Mouse (Mus musculus): ENCODE measurements around the gene Npas3. TPM values are rescaled to one million over a fixed set of nuclear protein-coding genes. Genes with fewer than 3 reads are reported as not detected.

Npas3 gene
- total RNA-seq, 1 experiment from 2014 or later = not detected

DNA sequence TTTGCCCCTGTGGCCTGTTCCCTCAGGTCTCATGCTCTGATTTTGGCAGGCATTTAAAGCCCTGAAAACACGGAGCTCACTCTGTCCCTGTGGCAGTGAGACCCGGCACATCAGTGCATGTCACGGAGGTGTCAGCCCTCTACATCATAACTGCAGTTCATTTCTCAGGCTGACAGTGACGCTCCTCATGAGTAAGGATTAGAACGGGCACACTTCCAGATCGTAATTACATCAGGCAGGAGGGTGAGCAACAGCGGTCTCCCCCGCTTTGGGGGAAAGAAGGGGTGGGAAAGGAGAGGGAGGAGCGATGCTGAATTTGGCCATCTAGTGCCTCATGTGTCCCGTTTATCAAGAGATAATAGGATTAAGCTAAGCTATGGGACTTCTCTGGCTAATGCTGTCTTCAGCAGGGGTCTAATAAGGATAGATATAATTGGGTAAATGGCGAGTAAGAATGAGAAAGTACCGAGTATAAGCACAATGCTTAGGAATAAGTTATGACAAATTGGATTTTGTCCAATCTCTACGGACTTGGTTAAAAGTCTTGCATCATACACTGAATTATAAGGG is 505.0 kb downstream of the Npas3 start:
- ATAC-seq (replicated peaks; ENCODE audit: low read depth, poor library complexity, severe bottlenecking) = no peak

DNA sequence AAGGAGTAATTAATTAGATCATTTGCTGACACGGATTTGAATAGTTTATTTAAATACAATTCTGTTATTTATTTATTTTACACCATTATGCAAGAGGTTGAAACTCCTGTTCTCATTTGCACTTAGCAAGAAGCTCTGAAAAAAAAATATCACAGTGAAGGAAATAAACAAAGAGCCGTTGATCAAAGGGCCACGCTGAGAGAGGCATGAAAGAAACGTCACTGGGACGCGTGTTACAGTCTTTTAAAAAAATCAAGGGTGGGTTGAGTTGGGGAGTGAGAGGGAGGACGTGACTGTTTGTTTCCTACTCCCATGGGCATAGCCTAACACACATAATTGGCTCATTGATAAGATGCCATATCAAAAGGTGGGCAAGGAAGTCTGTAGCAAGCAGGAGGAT is 505.8 kb downstream of the Npas3 start:
- ATAC-seq (replicated peaks; ENCODE audit: low read depth, poor library complexity, severe bottlenecking) = no peak

DNA sequence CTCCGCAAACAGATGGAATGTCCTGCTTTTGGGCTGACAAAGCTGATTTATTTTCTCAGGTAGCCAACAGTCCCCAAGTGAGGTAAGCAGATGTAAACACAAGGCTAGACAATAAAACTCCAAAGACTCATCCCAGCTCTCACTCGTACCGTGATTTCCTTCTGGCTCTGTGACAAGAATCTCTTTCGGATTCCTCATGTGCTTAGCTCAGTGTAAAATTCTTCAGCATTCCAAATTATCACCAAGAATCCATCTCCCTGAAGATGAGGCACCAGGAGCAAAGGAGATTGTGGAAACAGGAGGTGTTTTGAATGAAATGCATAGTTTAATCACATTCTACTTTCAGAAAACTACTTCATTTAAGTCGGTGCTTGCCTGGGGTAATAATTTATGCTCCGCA is 509.2 kb downstream of the Npas3 start:
- no peak for ATAC-seq (replicated peaks; ENCODE audit: low read depth, poor library complexity, severe bottlenecking)

DNA sequence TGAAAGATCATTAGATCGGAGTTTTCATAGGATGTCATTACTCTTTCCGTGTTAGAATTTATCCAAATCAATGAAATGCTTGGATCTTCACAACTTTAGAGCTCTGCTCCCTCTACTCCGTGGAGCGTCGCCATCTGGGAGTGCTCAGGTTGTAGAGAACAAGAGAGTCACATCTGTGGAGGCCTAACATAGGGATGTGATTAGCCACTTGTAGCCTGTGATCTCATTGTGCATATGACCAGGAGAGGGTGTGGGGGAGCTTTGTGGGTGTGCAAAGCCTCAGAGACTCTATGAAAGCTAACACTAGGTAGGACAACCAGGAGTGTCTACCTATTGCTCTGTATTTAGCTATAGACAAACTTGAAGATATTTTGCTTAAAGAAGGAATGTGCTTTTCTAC is 509.9 kb downstream of the Npas3 start:
- ATAC-seq (replicated peaks; ENCODE audit: low read depth, poor library complexity, severe bottlenecking) = no peak

DNA sequence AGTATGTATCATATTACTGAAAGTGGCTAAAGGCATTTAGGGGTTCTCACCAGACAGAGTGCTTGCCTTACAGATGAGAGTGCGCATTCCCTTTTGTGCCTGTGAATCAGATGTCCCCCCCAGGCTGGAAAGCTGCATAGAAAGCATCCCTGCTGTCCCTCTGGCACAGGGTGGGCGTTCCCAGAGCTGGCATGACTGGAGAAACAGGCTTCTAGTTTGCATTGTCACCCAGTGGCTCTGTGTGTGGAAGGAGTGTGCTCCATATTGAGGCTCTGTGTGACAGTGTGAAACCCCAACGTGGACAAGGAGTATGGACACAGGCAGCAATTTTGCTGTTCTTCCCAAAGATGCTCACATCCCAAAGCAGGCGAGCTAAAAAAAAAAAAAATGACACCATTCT is 515.7 kb downstream of the Npas3 start:
- ATAC-seq (replicated peaks; ENCODE audit: low read depth, poor library complexity, severe bottlenecking) = no peak

DNA sequence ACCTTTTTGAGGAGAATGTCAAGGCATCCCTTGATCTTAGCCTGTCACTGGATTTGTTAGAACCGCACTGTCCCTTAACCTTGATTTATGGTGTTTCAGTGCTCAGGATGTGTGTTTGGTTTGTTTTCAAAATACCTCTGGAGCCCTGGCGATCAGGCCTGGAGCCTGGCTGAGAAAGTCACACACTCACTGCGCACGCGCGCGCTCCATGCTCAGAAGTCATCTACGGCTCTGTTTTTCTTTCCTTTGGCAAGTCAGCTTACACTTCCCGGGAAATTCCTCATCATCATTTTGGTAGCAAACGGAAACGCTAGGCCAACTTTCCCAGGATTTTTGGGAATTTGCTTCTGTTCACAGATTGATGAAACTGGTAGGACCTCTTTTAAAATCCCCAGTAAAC is 519.9 kb downstream of the Npas3 start:
- ATAC-seq (replicated peaks; ENCODE audit: low read depth, poor library complexity, severe bottlenecking) = no peak

DNA sequence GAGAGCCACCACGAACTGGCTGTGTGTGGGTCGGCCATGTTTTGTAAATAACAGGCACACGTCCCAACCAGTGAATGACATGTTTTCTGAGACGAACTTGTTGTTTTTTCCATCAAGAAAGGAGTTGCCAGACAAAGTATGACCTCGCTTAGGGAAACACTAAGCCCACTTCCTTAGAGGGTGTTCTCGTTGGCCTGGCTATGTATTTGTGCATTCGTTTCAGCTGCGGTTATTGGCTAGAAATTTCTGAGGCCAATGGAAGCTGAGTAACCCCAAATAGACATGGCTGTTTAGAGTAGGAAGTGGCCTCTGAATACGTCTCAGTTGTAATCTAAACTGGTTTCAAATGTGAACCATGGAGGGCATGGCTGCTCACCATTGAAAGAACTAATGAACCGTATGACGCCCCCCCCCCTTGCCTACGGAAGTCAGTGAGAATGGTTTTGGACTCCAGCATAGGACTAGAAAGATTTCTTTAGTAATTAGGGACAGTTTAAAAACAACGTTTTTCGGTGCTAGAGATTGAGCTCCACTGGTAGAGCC is 523.0 kb downstream of the Npas3 start:
- ATAC-seq (replicated peaks; ENCODE audit: low read depth, poor library complexity, severe bottlenecking) = no peak

DNA sequence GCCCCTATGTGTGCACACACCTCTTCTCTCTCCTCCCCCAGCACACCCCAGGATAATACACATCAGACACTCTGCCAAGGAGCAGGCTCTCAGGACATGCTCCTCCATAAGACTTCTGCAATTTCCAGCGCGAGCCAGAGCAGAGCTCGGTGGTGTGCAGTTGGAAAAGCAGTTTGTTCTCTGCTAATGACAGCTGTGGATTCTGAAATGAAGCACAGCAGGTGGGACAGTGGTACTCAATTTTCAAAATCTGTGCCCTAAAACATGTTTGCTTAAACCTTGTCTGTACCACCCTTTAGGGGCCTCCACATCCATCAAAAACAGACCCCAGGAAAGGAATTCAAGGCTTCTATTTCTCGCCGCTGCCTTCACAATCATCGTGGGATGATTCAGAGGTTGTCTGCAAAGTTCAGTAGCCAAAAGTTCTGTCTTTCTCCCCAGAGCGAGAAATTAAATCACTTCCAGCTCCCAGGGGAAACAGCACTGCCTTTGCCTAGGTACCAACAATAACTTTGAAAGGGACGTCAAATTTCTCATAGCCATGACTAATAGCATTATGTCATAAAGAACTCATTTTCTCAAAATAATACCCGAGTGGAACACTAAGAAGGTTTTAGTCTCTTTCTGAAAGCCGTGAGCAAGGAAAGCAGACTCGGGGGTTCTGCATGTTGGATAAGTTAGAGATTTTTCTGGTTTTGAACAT is 533.5 kb downstream of the Npas3 start:
- no peak for ATAC-seq (replicated peaks; ENCODE audit: low read depth, poor library complexity, severe bottlenecking)

DNA sequence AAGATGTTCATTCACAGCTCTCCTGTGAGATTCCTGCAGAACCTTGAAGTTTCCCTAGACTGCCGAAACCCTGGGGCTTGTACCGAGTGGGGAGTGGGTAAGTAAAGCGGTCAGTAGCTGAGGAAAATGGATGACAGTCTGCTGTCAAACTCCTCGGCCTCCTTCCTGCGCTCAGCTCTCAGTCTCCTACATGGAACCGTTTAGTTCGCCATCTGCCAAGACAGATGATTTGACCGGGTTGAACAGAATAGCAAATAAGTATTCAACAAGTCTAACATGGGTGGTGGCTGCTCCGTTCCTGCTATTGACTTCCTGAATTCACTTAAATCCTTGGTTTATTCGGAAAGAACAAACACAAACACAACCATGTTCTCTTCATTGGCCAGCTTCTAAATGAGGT is 541.0 kb downstream of the Npas3 start:
- no peak for ATAC-seq (replicated peaks; ENCODE audit: low read depth, poor library complexity, severe bottlenecking)

DNA sequence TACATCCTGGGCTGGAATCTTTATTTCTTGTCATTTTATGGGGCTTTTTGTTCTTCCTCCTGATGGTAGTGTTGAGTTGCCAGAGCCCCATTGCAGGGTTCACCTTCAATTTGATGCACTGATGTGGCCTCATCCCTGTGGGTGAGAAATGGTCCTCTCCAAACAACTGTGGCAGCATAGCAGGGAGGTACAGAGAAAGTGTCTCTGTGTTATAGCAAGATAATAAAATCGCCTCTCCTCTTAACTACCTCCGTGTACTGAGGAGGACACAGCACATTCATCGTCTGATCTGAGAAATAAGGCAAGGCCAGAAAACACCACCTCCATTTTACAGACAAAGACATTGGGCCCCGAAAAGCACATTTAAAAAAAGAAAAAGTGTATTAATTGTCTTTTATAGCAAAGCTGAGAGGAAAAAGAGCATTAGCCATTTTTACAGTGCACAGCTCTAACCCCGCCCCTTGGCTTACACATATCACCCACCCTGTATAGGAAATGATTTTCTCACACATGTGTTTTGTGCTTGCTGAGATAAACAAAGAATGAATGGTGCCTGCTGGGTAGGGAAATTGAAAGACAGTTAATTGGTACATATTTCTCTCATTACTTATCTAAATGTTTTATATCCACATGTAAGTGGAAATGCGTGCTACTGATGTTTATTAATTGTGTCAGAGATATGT is 546.4 kb downstream of the Npas3 start:
- ATAC-seq (replicated peaks; ENCODE audit: low read depth, poor library complexity, severe bottlenecking) = no peak

DNA sequence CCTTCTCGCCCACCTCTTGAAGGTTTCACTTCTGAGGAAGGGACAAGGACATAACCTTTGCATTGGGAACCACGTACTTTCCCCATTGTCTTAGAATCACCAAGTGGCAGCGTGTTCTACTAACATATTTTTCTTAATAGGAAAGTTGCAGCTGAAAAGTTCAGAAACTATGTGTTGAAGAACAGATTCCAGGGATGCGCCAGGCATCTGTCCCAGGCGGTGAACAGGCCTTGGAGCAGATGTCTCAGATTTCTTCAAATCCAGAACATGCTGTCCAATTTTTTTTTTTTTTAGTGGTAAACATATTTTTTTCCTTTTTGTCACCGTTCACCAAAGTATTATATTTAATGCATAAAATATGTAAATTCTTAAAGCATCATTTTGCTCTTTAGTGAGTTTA is 553.4 kb downstream of the Npas3 start:
- no peak for ATAC-seq (replicated peaks; ENCODE audit: low read depth, poor library complexity, severe bottlenecking)

DNA sequence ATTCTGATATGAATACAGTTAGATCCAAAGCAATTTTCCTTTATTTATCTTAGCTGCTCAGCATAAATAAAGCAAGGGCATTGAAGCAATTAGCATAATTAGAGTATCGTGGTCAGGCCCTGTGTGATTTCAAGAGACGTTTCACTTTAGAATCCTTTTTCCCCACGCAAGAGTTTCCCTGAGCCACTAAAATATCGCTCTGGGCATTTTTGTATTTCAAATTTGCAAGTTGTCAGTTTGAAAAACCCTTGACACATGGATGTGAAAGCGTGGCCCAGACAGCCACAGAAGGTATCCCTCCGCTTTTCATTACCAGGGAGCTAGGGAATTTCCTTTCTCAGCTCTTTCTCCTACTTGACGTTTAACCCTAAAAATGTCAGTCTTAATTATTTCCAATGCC is 553.9 kb downstream of the Npas3 start:
- no peak for ATAC-seq (replicated peaks; ENCODE audit: low read depth, poor library complexity, severe bottlenecking)

DNA sequence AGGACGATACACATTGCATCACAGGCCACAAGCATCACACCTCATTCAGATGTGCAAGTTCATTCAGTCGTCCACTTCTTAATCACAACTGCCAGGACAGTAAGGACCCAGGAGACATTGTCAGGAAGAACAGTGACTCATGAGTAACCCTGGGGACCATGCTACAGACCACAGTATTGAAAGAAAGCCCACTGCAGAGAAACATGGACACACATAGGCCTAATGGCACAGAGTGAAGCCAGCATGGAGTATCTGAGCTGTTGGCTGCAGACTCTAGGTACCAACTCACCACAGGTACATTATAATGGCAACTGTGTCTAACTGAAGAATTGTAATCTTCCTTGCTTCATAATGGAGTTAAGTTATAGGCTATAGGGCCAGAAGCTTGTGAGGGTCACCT is 561.6 kb downstream of the Npas3 start:
- ATAC-seq (replicated peaks; ENCODE audit: low read depth, poor library complexity, severe bottlenecking) = no peak

DNA sequence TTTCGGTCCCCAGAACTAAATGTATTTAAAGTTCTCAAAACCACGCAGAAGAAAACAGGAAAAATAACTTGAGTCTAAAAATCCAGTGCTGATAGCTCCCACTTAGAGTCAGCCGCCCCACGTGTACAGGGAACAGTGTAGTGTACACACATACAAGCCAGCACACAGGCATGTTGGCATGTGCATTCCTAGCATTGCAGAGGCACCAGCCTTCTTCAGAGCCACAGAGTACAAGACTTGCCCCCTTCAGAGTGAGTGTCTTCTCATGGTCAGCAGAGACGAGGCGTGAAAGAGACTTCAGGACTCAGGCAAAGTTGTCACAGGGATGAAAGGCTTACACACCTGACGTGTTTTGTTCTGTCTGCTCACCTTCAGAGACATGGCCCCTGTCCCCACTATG is 565.8 kb downstream of the Npas3 start:
- ATAC-seq (replicated peaks; ENCODE audit: low read depth, poor library complexity, severe bottlenecking) = no peak

DNA sequence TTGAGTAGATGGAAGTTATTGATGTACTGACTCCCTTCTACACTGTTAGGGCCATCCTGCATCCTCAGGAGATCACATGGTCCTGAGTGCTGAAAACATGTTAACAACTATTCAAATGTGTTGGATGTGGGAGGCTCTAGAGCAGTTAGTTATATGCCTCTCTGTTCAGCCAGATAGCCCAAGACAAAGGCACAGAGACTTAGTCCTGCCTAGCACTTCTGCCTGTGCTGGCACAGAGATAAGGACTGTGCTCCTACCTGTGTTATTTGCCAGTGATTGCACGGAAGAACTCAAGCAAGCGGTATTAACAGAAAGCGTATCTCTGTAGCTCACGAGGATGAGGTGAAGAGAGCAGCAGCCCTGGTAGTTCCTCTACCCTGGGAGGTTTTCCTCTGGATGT is 571.5 kb downstream of the Npas3 start:
- ATAC-seq (replicated peaks; ENCODE audit: low read depth, poor library complexity, severe bottlenecking) = no peak

DNA sequence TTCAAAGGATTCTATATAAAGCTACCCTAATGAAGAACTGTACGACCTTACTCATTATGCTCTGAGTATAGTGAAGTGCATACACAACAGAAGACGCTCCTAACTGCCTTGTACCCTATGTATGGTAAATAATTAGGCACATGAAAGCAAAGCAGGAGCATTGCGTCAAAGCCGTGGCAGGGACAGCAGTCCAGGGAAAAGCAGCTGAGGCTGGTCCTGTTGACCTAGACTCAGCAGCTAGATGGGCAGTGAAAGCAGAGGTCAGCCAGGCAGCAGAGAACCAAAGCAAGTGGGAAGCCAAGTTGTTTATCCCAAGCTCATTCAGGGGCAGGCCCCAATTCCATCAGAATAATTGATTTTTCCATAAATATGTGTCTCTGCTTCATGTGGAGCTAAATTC is 574.4 kb downstream of the Npas3 start:
- ATAC-seq (replicated peaks; ENCODE audit: low read depth, poor library complexity, severe bottlenecking) = no peak

DNA sequence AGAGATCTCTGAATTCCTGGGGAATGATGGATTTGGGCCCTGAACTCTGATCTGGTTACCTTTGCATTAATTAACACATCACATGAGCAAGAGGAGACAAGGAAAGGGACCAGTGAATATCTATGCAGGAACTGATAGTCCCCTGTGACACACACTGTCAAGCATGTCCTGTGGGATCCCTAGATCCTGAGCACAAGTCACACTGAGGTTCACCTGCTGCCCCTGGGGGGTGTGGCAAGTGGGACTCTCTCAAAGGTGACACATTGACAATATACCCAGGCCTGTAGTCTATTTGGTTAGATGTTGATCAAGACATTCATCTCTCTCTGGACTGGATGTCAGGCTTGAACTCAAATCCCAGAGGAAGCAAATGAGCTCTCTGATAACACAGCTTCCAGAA is 576.8 kb downstream of the Npas3 start:
- ATAC-seq (replicated peaks; ENCODE audit: low read depth, poor library complexity, severe bottlenecking) = no peak

DNA sequence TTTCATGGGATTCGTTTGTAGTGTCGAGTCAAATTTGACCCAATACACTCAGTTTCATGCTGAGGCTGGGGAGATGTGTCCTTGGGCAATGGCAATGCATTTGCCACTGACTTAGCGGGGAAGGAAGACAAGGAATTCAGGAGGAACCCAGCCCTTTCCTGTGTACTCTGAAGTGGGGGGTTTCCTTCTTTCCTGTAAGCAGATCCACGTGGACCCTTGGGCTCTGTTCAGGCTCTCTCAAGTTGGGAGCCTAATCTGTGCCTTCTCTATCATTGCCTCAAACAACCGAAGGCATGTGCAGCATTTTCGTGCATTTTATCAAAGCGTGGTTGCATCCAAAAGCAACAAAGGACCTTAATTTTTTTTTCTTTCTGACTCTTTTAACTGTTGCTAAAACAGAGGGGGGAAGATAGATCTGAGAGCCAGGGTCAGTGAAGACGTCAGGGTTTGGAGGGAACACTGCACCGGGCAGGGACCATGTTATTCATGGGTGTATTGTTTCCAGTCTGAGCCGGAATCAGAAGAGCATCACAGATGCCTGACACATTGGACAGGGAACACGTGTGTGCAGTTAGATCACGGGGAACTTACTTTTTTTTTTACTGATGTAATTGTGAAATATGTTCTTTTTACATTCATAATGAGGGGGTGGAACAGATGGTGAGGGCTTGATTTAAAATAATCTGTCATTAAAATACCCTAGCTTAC is 577.6 kb downstream of the Npas3 start:
- ATAC-seq (replicated peaks; ENCODE audit: low read depth, poor library complexity, severe bottlenecking) = no peak

DNA sequence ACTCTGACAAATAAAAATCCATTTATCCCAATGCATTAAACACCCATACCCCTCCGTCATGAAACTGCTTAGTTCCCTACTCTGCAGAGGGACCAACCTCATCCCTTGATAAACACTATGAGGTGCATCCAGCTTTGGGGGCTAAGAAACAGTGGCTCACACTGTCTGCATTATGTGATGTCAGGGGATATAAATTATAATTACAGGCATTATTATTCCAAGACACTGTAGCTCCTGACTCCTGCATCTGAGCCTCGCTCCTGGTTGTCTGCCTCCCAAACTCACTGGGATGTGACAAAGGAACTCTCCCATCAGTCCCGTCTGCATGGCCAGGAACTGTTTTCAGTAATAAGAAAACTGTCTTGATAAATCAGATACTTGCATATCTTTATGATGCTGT is 578.3 kb downstream of the Npas3 start:
- no peak for ATAC-seq (replicated peaks; ENCODE audit: low read depth, poor library complexity, severe bottlenecking)

DNA sequence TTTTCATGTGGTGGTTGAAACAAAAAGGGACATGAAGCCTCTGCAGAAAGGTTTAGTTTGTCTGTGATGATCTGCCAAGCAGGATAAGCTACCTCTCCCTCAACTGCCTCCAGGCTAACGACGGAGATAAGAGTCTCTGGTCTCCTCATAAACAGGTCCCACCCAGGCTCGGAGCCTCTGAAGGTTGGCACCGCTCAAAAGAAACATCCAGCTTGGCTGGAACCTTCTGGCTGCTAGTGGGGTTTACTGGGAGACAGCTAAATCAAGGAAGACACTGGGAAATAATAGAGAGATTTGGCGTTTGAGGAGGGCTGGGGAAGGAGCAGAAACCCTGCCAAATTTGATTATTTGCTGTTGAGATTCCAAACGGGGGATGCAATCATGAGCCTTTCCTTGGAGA is 584.1 kb downstream of the Npas3 start:
- no peak for ATAC-seq (replicated peaks; ENCODE audit: low read depth, poor library complexity, severe bottlenecking)

DNA sequence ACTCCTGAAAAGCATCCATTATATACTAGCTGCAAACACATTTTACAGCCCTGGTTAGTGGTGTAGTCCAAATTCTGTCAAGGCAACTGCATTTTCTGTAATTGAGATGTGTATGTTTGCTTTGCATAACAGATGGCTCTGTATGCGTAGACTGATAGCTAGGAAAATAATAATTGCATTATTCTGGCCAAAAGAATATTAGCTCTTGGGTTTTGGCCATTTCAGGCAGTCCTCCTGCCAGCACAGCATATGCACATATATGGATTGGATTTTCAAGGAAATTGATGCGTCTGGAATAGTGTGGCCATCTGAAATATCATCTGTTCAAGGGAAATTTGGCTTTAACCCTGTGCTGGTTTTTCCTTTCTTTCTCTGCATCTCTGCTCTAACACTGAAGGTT is 584.9 kb downstream of the Npas3 start:
- ATAC-seq (replicated peaks; ENCODE audit: low read depth, poor library complexity, severe bottlenecking) = no peak
